Mouse (Mus musculus) neural tube, embryonic 14.5 days (tissue): ENCODE measurements around the gene Rabggtb. TPM values are rescaled to one million over a fixed set of nuclear protein-coding genes. Genes with fewer than 3 reads are reported as not detected.

Experiments
- ATAC-seq: fragments of 200-750 bp; cut with Nextera tagmentation; 2 replicates; pipeline ENCODE4 v1.8.0; 2017; ENCODE audit warnings: low read depth, mild to moderate bottlenecking, moderate TSS enrichment, moderate library complexity
- H3K27ac ChIP-seq: fragments of 300-500 bp; sonication (generic); 2 replicates; pipeline ENCODE4 v1.5.1; 2014; ENCODE audit warnings: low read depth, mild to moderate bottlenecking, control low read depth, low read length, moderate library complexity, mixed read lengths
- H3K27me3 ChIP-seq: fragments of 300-500 bp; sonication (generic); 2 replicates; pipeline ENCODE4 v1.6.1; 2014; ENCODE audit warnings: low read length; ENCODE audit not compliant: control insufficient read depth, insufficient read depth
- H3K36me3 ChIP-seq: fragments of 300-500 bp; sonication (generic); 2 replicates; pipeline ENCODE4 v1.6.1; 2014; ENCODE audit warnings: low read length, mixed read lengths; ENCODE audit not compliant: control insufficient read depth, insufficient read depth
- H3K4me1 ChIP-seq: fragments of 300-500 bp; sonication (generic); 2 replicates; pipeline ENCODE4 v1.6.1; 2014; ENCODE audit warnings: low read length; ENCODE audit not compliant: control insufficient read depth, insufficient read depth
- H3K4me2 ChIP-seq: fragments of 300-500 bp; sonication (generic); 2 replicates; pipeline ENCODE4 v1.6.1; 2014; ENCODE audit warnings: mild to moderate bottlenecking, low read depth, low read length, control low read depth
- H3K4me3 ChIP-seq: fragments of 300-500 bp; sonication (generic); 2 replicates; pipeline ENCODE4 v1.5.1; 2014; ENCODE audit warnings: low read depth, low read length, control low read depth, mixed read lengths
- H3K9ac ChIP-seq: fragments of 300-500 bp; sonication (generic); replicated peaks from 2 replicates; pipeline ENCODE4 v1.6.1; 2014; ENCODE audit warnings: low read depth, mild to moderate bottlenecking, control low read depth, low read length, mixed read lengths
- H3K9me3 ChIP-seq: fragments of 300-500 bp; sonication (generic); 2 replicates; pipeline ENCODE4 v1.6.1; 2016; ENCODE audit warnings: low read length; ENCODE audit not compliant: control insufficient read depth
- WGBS: fragments of 180-500 bp; shearing (Covaris S2); extraction: QIAGEN DNeasy Blood & Tissue Kit; methylation state at CpG from one replicate; pipeline ENCODE4 v1.1.7; 2014; 5-methylcytosine and 5-hydroxymethylcytosine counted together
- polyA plus RNA-seq: library from polyadenylated mRNA; unstranded; fragments of >200 nt; fragmentation: Nextera tagmentation; extraction: Ambion mirVana; gene quantifications from 2 replicates; pipeline ENCODE4 v1.2.1, GENCODE M21; 2014

Gene Rabggtb
- polyA plus RNA-seq, 1 experiment from 2014 or later = 54.0 TPM

DNA sequence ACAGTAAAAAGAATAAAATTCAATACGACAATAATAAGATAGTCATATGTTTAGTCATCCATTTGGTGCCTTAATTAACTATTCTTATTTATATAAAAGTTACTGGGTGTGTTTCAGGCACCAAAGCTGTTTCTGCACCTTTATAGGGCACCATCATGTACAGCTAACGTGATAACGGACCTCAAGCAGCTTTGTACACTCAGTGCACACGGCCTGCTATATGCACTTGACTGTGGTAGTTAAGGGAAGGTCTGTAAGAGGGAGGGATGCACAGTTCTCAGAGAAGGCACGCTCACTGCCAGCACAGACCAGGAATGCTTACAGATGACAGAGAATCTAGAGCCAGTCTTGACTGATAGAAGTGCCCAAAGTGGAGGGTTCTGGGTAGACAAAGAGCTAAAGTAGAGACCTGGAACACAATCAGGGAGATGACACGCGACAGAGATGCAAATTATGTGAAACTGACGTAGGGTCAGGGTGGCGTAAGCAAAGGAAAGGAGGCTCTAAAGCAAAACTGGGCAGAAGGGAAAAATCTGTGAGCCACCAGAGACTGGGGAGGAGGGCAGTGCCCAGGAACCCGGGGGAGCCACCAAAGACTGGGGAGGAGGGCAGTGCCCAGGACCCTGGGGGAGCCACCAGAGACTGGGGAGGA is 54.3 kb downstream of the Rabggtb start:
- Histone ChIP-seq H3K4me2 (no peak overlapping the region), H3K9me3 (no peaks in the 10 kb centered on the region), H3K27me3 (no peaks in the 10 kb centered on the region), H3K4me3 (no peak overlapping the region), H3K36me3 (no peaks in the 10 kb centered on the region), H3K27ac (no peak overlapping the region), H3K9ac (no peak overlapping the region), H3K4me1 (no peaks in the 10 kb centered on the region)
- 83% methylated on average over 10 of the region's 10 CpGs for WGBS
- ATAC-seq = no peak

Other genes with a start within 250 kb of the Rabggtb start
- 25.6 and 29.1 TPM in 2 replicates for gene St6galnac3, start 187.8 kb downstream of the Rabggtb start, polyA plus RNA-seq
- 0.33 TPM in 1 of 2 replicates, not detected in the other for gene Asb17, start 68.8 kb downstream of the Rabggtb start, polyA plus RNA-seq
- gene Msh4, start 6.9 kb downstream of the Rabggtb start, polyA plus RNA-seq = 0.28 and 0.31 TPM in 2 replicates
- gene Acadm, start 31.6 kb upstream of the Rabggtb start, polyA plus RNA-seq = 56.5 and 66.1 TPM in 2 replicates
- 9.2 and 9.4 TPM in 2 replicates for gene Slc44a5, start 60.4 kb upstream of the Rabggtb start, polyA plus RNA-seq